Mouse (Mus musculus) erythroblast, embryonic 14.5 days (primary cell): ENCODE measurements around the gene Tenm4.

ENCODE experiments used
- GATA1 ChIP-seq: IDR thresholded peaks from 2 replicates; pipeline ENCODE4 v1.6.1; 2012; ENCODE audit warnings: low read length, inconsistent platforms, mixed read lengths
- TAL1 ChIP-seq: IDR thresholded peaks from 3 replicates; pipeline ENCODE4 v1.6.1; 2012; ENCODE audit warnings: low read length, inconsistent platforms, mixed read lengths

- TF ChIP-seq TAL1 (no peak), GATA1 (no peak)
These were observed 19.8 kb upstream of the Tenm4 start for GRCm38 (mm10) chr7:96151277-96151676.
